Mouse (Mus musculus): ENCODE data around the gene Phip.

The Phip gene

DNA sequence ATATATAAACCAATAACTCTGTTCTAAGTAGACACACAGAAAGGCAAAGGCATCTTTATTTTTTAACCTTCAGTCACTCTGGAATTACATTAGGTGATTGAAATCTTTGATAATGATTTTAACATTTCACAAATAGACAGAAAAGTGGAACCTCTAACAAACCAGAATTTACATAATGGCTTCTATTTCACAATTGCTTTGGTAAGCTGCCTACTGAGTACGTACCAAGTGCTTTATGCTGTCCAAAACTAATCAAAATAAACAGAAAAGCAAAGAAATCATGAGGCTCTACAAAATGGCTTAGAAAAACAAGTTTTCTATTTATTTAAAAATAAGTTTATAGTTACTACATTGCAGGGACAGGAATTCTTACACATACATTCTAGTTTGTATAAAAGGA, 109.2 kb downstream of the Phip start:
- DNase-seq, result no peak

DNA sequence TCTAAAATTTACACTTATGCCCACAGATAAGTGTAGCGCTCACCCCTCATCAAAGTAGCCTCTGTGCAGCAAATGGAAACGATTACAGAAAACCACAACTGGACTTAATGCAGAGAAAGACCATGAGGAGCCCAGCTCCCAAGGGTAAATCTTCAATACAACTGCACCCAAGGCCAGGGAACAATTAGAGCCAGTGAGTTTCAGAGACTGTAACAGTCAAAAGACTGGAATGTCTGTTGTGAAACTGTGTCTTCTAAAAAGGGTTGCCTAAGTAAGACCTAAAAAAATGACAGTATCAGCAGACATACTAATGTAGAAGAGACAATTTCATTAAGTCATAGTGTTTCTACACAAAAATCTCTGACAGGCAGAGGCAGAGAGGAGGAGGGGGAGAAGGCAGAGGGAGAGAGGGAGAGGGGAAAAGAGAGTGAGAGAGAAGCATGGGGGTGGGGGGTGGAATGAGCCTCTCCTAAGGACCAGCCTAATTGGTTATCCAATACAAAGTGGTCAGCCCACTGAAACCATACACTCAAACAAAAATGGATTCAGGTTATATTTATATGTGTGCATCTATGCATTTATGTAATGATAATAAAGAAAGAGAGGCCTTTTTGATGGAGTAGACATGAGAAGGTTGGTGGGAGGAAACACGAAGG, 113.4 kb downstream of the Phip start:
- DNase-seq, result no peak

DNA sequence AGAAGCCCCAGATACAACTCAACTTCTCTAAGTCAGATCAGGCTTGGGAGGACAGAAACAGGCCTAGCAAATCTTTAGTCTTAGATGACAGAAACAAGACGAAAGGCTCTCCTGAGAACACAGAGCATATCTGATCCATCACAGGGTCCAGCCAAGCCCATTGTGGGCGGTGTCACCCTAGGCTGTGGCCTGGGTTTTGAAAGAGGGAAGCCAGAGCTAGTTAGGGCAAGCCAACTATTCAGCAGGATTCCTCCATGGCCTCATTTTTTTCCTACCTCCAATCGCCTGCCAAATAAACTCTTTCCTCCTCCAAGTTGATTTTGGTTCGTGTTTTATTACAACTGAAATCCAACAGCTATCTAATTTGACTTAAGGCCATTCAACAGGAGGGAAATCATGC, 114.0 kb downstream of the Phip start:
- DNase-seq, result no peak

DNA sequence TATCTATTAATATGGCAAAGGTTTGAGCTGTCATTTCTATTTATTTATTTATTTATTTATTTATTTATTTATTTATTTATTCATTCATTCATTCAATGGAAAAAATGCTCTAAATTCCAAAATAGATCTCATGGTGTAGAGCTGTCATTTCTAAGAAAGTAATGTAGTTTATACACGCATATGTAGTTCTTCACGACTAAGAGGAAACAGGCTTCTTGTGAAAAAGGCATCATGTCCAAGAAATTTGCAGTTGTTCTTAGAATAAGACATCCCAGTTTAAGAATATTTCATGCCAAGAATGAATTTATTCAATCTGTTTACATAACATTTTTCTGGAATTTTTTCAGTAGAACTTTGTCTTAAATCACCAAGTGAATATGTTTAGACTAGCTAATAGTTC, 114.5 kb downstream of the Phip start:
- no peak for DNase-seq

DNA sequence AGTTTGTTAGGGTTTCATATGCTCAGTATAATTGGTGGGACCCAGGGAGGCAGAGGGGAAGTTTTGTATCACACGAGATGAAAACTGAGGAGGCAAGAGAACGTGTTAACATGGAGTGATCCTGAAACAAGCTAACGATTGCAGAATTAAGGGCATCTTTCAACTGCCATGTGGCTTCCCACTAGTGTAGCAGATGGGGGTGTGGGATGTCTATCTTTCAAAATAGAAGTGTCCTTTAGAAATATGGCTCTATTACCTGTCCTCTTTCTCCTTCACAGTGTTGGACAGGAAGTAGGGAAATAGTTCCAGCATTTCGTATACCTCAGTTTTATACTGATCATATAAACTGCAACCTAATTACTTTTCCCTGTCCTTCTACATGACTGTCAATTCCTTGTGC, 119.1 kb downstream of the Phip start:
- DNase-seq, result no peak

DNA sequence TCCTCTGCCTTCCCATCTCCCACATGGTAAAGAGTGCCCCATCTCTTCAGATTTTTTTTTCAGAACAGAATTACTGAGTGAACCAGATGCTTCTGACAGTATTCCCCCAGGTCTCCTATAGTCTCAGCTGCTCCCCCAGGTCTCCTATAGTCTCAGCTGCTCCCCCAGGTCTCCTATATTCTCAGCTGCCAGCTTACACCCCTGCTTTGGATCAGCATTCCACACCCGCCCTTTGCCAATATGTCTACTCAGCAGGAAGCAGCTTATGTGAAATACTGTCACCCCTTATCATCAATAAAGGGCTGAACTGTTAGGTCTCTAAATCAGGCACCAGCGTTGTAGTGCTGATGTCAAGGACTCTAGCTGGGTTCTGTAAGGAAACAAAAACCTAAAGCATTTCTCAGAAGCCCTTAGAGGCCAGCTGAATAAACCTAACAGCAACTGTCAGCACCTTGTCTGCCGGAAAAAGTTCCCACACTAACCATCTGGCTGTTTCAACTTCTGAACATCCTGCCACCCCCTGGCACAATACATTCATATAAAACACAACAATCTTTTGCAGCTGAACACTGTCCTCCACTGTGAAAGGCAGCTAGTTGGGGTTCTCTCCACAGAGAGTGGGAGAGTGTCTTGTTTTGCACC, 120.2 kb downstream of the Phip start:
- DNase-seq, result peak; percentile 28

DNA sequence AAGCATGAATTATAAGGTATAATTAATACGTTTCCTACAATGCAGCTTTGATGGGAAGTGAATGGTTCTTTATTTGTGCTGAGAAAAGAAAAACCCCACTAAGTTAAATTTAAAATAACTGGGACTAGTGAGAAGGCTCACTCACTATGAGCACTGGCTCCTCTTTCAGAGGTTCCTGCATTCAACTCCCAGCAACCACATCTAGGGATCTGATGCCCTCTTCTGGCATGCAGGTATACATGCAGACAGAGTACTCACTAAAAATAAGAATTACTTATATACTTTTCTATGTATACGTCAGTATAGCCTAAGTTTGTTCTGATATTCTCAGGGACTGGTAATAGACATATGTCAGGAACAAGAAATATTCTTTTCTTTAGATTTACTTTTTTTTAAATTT, 121.3 kb downstream of the Phip start:
- no peak for DNase-seq

DNA sequence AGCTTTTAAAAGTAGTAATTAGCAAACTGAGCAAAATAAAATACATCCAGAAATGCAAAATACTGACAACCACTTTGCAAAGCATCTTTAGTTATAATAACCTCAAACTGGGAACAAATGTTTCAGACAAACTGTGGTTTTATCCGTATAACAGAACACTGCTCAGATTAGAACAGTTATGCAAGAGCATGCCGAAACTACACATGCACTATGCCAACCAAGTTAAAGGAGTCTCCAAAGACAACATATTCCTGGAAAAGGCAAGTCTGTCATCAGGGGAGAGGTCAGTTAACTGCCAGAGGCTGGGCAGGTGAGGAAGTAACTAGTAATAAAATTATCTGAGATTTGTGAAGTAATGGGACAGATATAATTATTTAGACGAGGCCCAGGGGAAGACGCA, 132.6 kb downstream of the Phip start:
- DNase-seq, result no peak

DNA sequence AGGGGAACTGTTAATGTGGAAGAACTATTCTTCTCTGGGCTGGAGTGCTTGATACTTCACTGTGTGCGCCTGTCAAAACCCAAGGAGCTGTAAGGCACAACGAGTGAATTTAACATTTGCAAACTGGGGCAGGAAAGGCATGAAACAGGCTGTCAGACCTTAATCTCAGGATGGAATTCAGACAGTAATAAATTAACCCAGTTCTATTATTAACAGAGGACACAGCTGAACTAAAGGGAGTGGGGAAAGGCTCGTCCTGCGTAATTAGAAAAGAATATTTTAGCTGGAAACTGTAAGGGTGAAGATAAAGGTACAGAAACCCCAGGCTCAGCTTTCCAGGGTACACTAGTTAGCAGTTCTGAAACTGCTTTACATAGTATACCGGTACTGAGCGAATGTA, 139.4 kb downstream of the Phip start:
- no peak for DNase-seq

DNA sequence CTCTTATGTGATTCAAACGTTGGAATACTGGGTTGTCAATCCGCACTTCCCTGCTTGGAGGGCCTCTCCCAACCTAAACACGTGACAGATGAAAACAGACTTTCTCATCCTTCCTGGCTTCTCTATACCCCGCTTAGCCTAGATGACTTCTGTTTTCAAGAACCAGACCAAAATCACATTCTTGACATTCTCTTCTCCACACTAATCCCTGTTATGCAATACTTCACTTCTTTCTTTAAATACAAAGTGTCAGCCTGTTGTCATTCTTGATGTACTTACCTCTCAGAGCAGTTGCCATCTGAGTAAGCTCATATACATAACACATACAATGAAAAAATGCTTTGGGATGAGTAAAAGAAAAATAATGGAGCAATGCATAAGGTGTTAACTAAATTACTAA, 143.4 kb downstream of the Phip start:
- no peak for DNase-seq

DNA sequence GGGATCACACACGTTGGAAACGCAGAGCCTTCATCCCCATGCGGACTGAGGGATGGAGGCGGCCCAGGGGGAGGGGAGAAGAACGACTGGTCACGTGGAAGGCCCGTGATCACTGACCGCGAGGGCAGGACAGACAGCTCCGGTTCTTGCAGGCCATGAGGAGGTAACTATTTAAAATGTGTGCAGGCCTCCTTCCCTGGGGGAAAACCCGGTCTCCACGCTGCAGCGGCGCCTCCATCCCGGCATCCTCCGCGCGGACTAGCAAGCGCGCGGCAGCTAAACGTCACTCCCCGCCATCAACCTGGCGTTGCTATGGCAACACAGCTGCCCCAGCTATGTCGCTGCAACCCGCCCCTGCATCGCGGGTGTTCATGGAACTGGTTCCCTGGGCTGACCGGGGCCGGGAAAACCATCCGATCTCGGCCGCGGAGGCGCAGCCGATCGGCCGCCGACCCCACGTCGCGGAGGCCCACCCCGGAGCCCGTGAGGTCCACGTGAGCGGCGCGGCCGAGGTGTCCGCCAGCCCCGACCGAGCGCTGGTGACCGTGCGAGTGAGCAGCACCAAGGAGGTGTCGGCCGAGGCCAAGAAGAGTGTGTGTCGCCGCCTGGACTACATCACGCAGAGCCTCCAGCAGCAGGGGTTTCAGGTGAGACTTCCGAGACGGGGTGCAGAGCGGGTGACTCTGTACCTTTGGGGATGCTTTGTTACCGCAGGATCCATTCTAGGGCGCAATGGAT, 145.5 kb downstream of the Phip start:
- peak; percentile 93 for DNase-seq

DNA sequence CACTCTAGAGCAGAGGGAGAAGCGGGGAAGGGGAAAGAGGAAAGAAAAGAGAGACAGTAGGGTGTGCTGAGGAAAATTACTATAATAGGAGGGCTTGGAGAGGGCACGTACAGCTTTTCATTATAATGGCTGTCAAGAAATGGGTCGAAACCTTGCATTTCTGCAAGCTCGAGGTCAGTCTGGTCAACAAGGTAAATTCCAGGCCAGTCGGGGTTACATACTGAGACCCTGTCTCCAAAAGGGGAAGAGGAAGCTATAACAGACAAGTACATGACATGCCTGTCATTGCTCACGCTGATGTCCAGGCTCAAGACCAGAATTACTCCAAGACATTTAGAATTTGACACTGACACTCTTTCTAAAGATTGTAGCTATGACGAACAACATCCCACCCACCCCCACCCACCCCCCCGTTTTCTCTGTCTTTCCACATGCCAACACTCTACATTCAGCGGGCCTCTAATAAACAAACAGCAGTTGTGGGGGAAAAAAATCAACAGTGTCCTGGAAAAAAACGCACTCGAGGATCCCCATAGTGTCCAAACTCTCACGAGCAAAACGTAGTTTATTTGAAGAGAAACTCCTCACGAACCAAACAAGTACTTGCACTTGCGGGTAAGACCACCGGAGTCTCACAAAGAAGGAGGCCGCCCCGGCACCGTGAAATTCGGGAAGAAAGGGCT, 146.2 kb downstream of the Phip start, which contains the start of gene Irak1bp1:
Irak1bp1 (plus strand) TSS at position 534 of the 683 bp plus-strand sequence.
- no peak for DNase-seq

DNA sequence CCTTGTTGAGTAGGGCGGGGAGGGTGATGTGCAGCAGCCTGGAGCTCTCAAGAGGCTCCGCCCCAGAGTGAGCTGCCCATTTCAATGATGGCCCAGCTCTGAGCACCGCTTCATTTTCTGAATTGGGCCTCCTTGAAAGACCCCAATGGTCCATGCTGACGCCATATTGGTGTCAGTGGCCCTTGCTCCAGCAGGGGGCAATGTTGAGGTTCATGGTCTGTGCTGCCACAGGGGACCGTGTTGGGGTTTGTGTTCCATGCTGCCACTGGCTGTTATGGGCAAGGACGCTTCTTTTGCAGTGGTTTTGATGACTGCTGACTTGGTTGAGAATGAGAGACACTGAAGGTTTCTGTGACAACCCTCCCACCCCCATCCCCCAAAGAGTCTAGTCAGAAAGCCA, 148.9 kb downstream of the Phip start:
- DNase-seq, result no peak
